Mouse (Mus musculus) hindbrain, embryonic 13.5 days (tissue): ENCODE measurements around the gene Gtdc1. TPM values are rescaled to one million over a fixed set of nuclear protein-coding genes. Genes with fewer than 3 reads are reported as not detected.

ENCODE experiments used
- ATAC-seq: fragments of 200-750 bp; cut with Nextera tagmentation; 2 replicates; pipeline ENCODE4 v1.8.0; 2017; ENCODE audit warnings: moderate TSS enrichment; ENCODE audit not compliant: low FRiP score
- H3K27ac ChIP-seq: fragments of 300-500 bp; sonication (generic); 2 replicates; pipeline ENCODE4 v1.5.1; 2015; ENCODE audit warnings: inconsistent platforms, mild to moderate bottlenecking, moderate library complexity
- H3K27me3 ChIP-seq: fragments of 300-500 bp; sonication (generic); 2 replicates; pipeline ENCODE4 v1.6.1; 2015; ENCODE audit warnings: mild to moderate bottlenecking, inconsistent platforms
- H3K36me3 ChIP-seq: fragments of 300-500 bp; sonication (generic); 2 replicates; pipeline ENCODE4 v1.6.1; 2015; ENCODE audit warnings: mild to moderate bottlenecking, inconsistent platforms
- H3K4me1 ChIP-seq: fragments of 300-500 bp; sonication (generic); replicated peaks from 2 replicates; pipeline ENCODE4 v1.6.1; 2015; ENCODE audit warnings: inconsistent platforms
- H3K4me2 ChIP-seq: fragments of 300-500 bp; sonication (generic); 2 replicates; pipeline ENCODE4 v1.6.1; 2015; ENCODE audit warnings: inconsistent platforms, mild to moderate bottlenecking, moderate library complexity
- H3K4me3 ChIP-seq: fragments of 300-500 bp; sonication (generic); 2 replicates; pipeline ENCODE4 v1.5.1; 2015; ENCODE audit warnings: mild to moderate bottlenecking, inconsistent platforms
- H3K9ac ChIP-seq: fragments of 300-500 bp; sonication (generic); 2 replicates; pipeline ENCODE4 v1.6.1; 2015; ENCODE audit warnings: mild to moderate bottlenecking, inconsistent platforms
- H3K9me3 ChIP-seq: fragments of 300-500 bp; sonication (generic); 2 replicates; pipeline ENCODE4 v1.6.1; 2016; ENCODE audit warnings: inconsistent platforms
- WGBS: fragments of 180-500 bp; shearing (Covaris S2); methylation state at CpG from one replicate; pipeline ENCODE4 v1.1.7; 2015; 5-methylcytosine and 5-hydroxymethylcytosine counted together
- polyA plus RNA-seq: library from polyadenylated mRNA; unstranded; fragments of >200 nt; fragmentation: Nextera tagmentation; extraction: Ambion mirVana; gene quantifications from 2 replicates; pipeline ENCODE4 v1.2.1, GENCODE M21; 2015

Gene Gtdc1
- polyA plus RNA-seq, 1 experiment from 2014 or later = 21.0 TPM

GRCm38 (mm10) chr2:44538135-44538534, 389.3 kb downstream of the Gtdc1 start:
- Histone ChIP-seq H3K36me3 (no peaks in the 10 kb centered on the region), H3K4me3 (no peak overlapping the region), H3K4me1 (no peaks in the 10 kb centered on the region), H3K9ac (no peak overlapping the region), H3K4me2 (no peak overlapping the region), H3K9me3 (no peaks in the 10 kb centered on the region), H3K27ac (no peak overlapping the region), H3K27me3 (no peaks in the 10 kb centered on the region)
- 30% methylated on average over 4 of the region's 4 CpGs for WGBS
- no peak for ATAC-seq

- no peak overlapping the region for H3K27ac ChIP-seq
- no peaks in the 10 kb centered on the region for H3K9me3 ChIP-seq
- H3K9ac ChIP-seq = no peak overlapping the region
- H3K36me3 ChIP-seq = no peaks in the 10 kb centered on the region
- WGBS = 95% methylated on average over 11 of the region's 11 CpGs
- H3K4me2 ChIP-seq = no peak overlapping the region
- H3K4me1 ChIP-seq = no peaks in the 10 kb centered on the region
- ATAC-seq = no peak
- H3K27me3 ChIP-seq = no peaks in the 10 kb centered on the region
- H3K4me3 ChIP-seq = no peak overlapping the region
These were observed 391.7 kb downstream of the Gtdc1 start for GRCm38 (mm10) chr2:44535760-44536159.

DNA sequence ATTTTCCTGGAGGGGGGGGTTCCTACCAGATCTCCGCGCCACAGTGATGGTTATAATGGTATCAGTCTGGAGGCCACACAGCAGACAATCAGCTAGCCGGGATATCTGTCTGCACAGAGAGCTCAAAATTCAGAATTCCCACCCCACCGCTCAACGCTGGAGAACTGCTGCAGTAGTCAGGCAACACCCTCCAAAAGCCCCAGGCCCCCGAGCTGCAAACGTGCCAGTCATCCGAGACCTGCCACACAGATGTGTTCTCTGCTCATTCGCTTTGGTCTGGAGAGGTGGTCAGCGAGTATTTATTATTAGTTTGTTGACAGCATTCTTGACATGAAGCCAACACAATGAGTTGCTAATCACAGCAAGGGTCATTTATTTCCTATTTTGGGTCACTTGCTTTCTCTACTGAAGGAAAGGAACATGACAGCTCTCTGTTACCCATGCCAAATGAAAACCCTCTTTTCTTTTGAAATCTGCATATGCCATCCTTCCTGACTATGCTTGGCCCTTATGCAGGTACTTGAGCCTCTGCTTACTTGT, 392.3 kb downstream of the Gtdc1 start:
- Histone ChIP-seq H3K9ac (no peak overlapping the region), H3K27ac (no peak overlapping the region), H3K27me3 (no peaks in the 10 kb centered on the region), H3K4me3 (no peak overlapping the region), H3K4me2 (no peak overlapping the region), H3K36me3 (no peaks in the 10 kb centered on the region), H3K4me1 (no peaks in the 10 kb centered on the region), H3K9me3 (no peaks in the 10 kb centered on the region)
- 84% methylated on average over 10 of the region's 10 CpGs for WGBS
- no peak for ATAC-seq

- Histone ChIP-seq H3K4me1 (peaks cover 17% of the 10 kb centered on the region), H3K4me3 (no peak overlapping the region), H3K27ac (no peak overlapping the region), H3K9me3 (no peaks in the 10 kb centered on the region), H3K27me3 (no peaks in the 10 kb centered on the region), H3K9ac (no peak overlapping the region), H3K36me3 (no peaks in the 10 kb centered on the region), H3K4me2 (no peak overlapping the region)
- 11% methylated on average over 6 of the region's 6 CpGs for WGBS
- no peak for ATAC-seq
These were observed 401.1 kb downstream of the Gtdc1 start for GRCm38 (mm10) chr2:44526110-44527032.

DNA sequence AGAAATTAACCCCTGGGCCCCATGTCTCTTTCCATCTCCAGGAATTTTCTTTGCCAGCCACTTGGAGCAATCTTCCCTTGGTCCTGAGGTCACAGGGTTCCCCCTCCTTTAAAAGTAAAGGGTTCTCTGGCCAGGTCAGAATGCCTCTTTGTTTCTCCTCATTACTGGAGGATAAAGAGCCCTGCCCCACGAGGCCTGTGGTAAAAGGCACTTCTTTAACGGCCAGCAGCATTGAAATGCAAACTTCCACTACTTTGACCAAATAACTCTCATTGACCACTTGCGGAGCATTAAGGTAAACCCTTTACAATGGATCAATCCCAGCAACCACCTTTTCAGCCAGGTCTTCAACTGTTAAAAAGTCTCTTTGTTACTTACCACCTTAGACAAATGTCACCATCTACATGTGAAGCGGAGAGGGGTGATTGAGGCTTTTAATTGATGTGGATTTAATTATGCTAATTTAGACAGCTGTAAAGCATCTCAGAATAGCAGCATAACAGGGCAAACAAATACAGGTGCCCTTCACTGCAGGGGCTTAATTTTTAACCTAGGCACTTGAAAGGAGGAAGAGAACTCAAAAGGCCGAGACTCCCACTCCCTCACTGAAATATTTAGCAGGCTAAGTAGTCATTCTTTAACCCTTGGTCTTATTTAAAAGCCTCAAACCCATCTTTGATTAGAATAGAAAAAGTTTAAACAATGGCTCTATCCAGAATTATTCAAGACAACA, 402.1 kb downstream of the Gtdc1 start:
- H3K4me1 ChIP-seq = peaks cover 17% of the 10 kb centered on the region
- no peak overlapping the region for H3K4me3 ChIP-seq
- 19% methylated on average over 5 of the region's 5 CpGs for WGBS
- no peak overlapping the region for H3K27ac ChIP-seq
- H3K36me3 ChIP-seq = no peaks in the 10 kb centered on the region
- H3K27me3 ChIP-seq = no peaks in the 10 kb centered on the region
- no peak overlapping the region for H3K4me2 ChIP-seq
- H3K9me3 ChIP-seq = no peaks in the 10 kb centered on the region
- no peak for ATAC-seq
- H3K9ac ChIP-seq = no peak overlapping the region

DNA sequence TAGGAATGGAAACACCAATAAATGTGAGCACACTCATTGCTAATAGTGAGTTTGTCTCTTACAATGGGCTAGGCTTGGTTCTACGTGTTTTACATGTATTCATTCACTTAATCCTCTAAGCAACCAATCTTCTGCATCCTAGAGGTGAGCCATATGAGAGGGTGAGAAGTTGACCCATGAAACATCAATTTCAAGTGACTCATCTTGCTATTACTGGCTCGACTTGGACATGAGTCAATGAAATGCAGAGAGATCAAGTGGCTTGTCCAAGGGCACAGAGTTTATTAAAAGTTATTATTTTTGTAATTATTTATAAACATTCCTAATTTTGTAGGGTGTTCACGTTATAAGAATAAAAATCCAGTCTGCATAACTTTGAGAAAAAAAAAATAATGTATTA, 408.2 kb downstream of the Gtdc1 start:
- H3K4me1 ChIP-seq = 0 out of 2 replicates have a peak, but pooled peaks cover 5% of the 10 kb centered on the region
- H3K4me3 ChIP-seq = no peak overlapping the region
- H3K36me3 ChIP-seq = no peaks in the 10 kb centered on the region
- ATAC-seq = no peak
- no peaks in the 10 kb centered on the region for H3K9me3 ChIP-seq
- no peak overlapping the region for H3K4me2 ChIP-seq
- H3K9ac ChIP-seq = no peak overlapping the region
- 90% methylated on average over 3 of the region's 3 CpGs for WGBS
- no peak overlapping the region for H3K27ac ChIP-seq
- no peaks in the 10 kb centered on the region for H3K27me3 ChIP-seq

DNA sequence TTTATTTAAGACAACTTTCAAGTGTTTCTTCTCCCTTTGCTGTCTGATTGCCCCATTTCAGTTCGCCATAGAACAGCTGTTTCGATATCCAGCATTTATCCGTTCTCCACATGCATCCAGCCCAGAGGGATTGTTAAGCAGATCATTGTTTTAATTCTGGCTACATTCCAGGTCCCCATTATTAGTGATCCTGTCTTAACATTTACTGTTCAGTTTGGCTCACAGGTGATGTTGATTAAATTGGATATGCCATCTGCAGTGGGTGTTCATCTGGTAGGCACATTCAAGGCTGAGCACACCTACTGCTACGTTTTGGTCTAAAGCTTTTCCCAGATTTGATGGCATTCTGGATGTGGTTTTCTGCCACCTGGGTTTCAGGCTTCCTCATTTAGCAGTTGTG, 409.4 kb downstream of the Gtdc1 start:
- no peak overlapping the region for H3K4me2 ChIP-seq
- H3K4me1 ChIP-seq = peaks cover 10% of the 10 kb centered on the region; the same call in 1 of the 2 replicates
- H3K36me3 ChIP-seq = no peaks in the 10 kb centered on the region
- no peak for ATAC-seq
- H3K27ac ChIP-seq = no peak overlapping the region
- no peaks in the 10 kb centered on the region for H3K9me3 ChIP-seq
- H3K27me3 ChIP-seq = no peaks in the 10 kb centered on the region
- WGBS = 62% methylated on average over 4 of the region's 4 CpGs
- no peak overlapping the region for H3K9ac ChIP-seq
- no peak overlapping the region for H3K4me3 ChIP-seq

Other genes with a start within 250 kb of the Gtdc1 start
- gene Zeb2, start 189.7 kb upstream of the Gtdc1 start, polyA plus RNA-seq = 50.4 and 57.4 TPM in 2 replicates